Mouse (Mus musculus) olfactory bulb, adult 2 months (tissue): ENCODE data around the gene Tmem100. TPM values are rescaled to one million over a fixed set of nuclear protein-coding genes. Genes with fewer than 3 reads are reported as not detected.

Source experiments
- H3K27ac ChIP-seq: fragments of 200-500 bp; 2 replicates; pipeline ENCODE4 v1.5.1; 2012; ENCODE audit warnings: low read depth, low read length; ENCODE audit not compliant: insufficient read depth
- H3K4me1 ChIP-seq: fragments of 200-500 bp; 2 replicates; pipeline ENCODE4 v1.6.1; 2012; ENCODE audit warnings: low read length; ENCODE audit not compliant: control insufficient read depth, insufficient read depth
- H3K4me3 ChIP-seq: fragments of 200-500 bp; 2 replicates; pipeline ENCODE4 v1.5.1; 2012; ENCODE audit warnings: mild to moderate bottlenecking, low read depth, low read length, moderate library complexity; ENCODE audit not compliant: insufficient read depth
- CTCF ChIP-seq: fragments of 200-500 bp; IDR thresholded peaks from 2 replicates; pipeline ENCODE4 v1.5.1; 2012; ENCODE audit warnings: low read depth, mild to moderate bottlenecking, low read length, moderate library complexity; ENCODE audit not compliant: insufficient read depth
- POLR2A ChIP-seq: fragments of 200-500 bp; IDR thresholded peaks from 2 replicates; pipeline ENCODE4 v1.6.1; 2012; ENCODE audit warnings: mild to moderate bottlenecking, low read depth, low read length, moderate library complexity; ENCODE audit not compliant: insufficient read depth
- WGBS: fragments of 180-500 bp; shearing (Covaris S2); methylation state at CpG from one replicate; pipeline ENCODE4 v1.1.7; 2018; 5-methylcytosine and 5-hydroxymethylcytosine counted together
- polyA plus RNA-seq: library from polyadenylated mRNA; stranded (reverse); fragments of >200 nt; gene quantifications from 2 replicates; pipeline ENCODE4 v1.2.4, GENCODE M21; 2012; ENCODE audit warnings: low replicate concordance; ENCODE audit not compliant: missing spikeins, insufficient read depth, insufficient read length

The Tmem100 gene
- polyA plus RNA-seq, 1 experiment: not detected

GRCm38 (mm10) chr11:89995596-89995995 is 34.6 kb upstream of the Tmem100 start:
- no peak for TF ChIP-seq POLR2A
- no peak for TF ChIP-seq CTCF
- Histone ChIP-seq H3K4me1 (no peaks in the 10 kb centered on the region), H3K27ac (no peak overlapping the region), H3K4me3 (no peak overlapping the region)
- WGBS: 94% methylated on average over 5 of the region's 5 CpGs

GRCm38 (mm10) chr11:89996406-89996805 is 33.7 kb upstream of the Tmem100 start:
- 90% methylated on average over 4 of the region's 4 CpGs for WGBS
- no peak for TF ChIP-seq POLR2A
- no peak for TF ChIP-seq CTCF
- H3K27ac ChIP-seq: no peak overlapping the region
- no peak overlapping the region for H3K4me3 ChIP-seq
- H3K4me1 ChIP-seq: no peaks in the 10 kb centered on the region

GRCm38 (mm10) chr11:89996856-89997255 is 33.3 kb upstream of the Tmem100 start:
- H3K4me3 ChIP-seq: no peak overlapping the region
- TF ChIP-seq POLR2A: no peak
- no peaks in the 10 kb centered on the region for H3K4me1 ChIP-seq
- WGBS: 95% methylated on average over 7 of the region's 7 CpGs
- H3K27ac ChIP-seq: no peak overlapping the region

- Histone ChIP-seq H3K27ac (no peak overlapping the region), H3K4me3 (no peak overlapping the region), H3K4me1 (peaks cover 5% of the 10 kb centered on the region; the same call in 1 of the 2 replicates)
- TF ChIP-seq POLR2A: no peak
- TF ChIP-seq CTCF: no peak
- 95% methylated on average over 18 of the region's 18 CpGs for WGBS
Measured at GRCm38 (mm10) chr11:89998996-89999770, 31.0 kb upstream of the Tmem100 start.

- TF ChIP-seq POLR2A: no peak
- no peak for TF ChIP-seq CTCF
- Histone ChIP-seq H3K27ac (no peak overlapping the region), H3K4me3 (no peak overlapping the region), H3K4me1 (peaks cover 5% of the 10 kb centered on the region; the same call in 1 of the 2 replicates)
- WGBS: 93% methylated on average over 4 of the region's 4 CpGs
Measured at GRCm38 (mm10) chr11:90000666-90001065, 29.5 kb upstream of the Tmem100 start.

- WGBS: 86% methylated on average over 10 of the region's 10 CpGs
- no peak overlapping the region for H3K27ac ChIP-seq
- peaks cover 5% of the 10 kb centered on the region; the same call in 1 of the 2 replicates for H3K4me1 ChIP-seq
- TF ChIP-seq CTCF (no peak), POLR2A (no peak)
- no peak overlapping the region for H3K4me3 ChIP-seq
Measured at GRCm38 (mm10) chr11:90001396-90002230, 28.5 kb upstream of the Tmem100 start.

- Histone ChIP-seq H3K4me3 (peak within 1 kb of the TSS; percentile 36), H3K27ac (no peak within 1 kb of the TSS), H3K4me1 (peaks cover 5% of the 10 kb centered on the region; the same call in 1 of the 2 replicates)
- TF ChIP-seq CTCF (no peak), POLR2A (no peak)
- WGBS: 21% methylated on average over 35 of the region's 35 CpGs
Measured at GRCm38 (mm10) chr11:90002231-90002986, 27.7 kb upstream of the Tmem100 start, which contains the start of gene Pctp. Pctp (minus strand) TSS chr11:90002894.

- Histone ChIP-seq H3K4me1 (peaks cover 5% of the 10 kb centered on the region; the same call in 1 of the 2 replicates), H3K27ac (no peak overlapping the region), H3K4me3 (peak overlapping the region; percentile 36)
- TF ChIP-seq POLR2A: no peak
- TF ChIP-seq CTCF: no peak
- WGBS: 17% methylated on average over 8 of the region's 8 CpGs
Measured at GRCm38 (mm10) chr11:90002987-90003348, 27.2 kb upstream of the Tmem100 start.

GRCm38 (mm10) chr11:90003386-90003785 is 26.8 kb upstream of the Tmem100 start:
- Histone ChIP-seq H3K27ac (no peak overlapping the region), H3K4me1 (peaks cover 5% of the 10 kb centered on the region; the same call in 1 of the 2 replicates), H3K4me3 (no peak overlapping the region)
- TF ChIP-seq CTCF: no peak
- no peak for TF ChIP-seq POLR2A
- WGBS: 89% methylated on average over 4 of the region's 4 CpGs
